Mouse (Mus musculus): ENCODE measurements around the gene Alkbh7.
A peak's percentile ranks its signal among the peaks of the same experiment; 100 is the strongest.

The Alkbh7 gene

GRCm38 (mm10) chr17:56988441-56988840 lies 8.7 kb upstream of the Alkbh7 start:
- no peak for DNase-seq (ENCODE audit: low spot score)

GRCm38 (mm10) chr17:56988921-56989430 lies 8.2 kb upstream of the Alkbh7 start:
- DNase-seq (ENCODE audit: low spot score): no peak

DNA sequence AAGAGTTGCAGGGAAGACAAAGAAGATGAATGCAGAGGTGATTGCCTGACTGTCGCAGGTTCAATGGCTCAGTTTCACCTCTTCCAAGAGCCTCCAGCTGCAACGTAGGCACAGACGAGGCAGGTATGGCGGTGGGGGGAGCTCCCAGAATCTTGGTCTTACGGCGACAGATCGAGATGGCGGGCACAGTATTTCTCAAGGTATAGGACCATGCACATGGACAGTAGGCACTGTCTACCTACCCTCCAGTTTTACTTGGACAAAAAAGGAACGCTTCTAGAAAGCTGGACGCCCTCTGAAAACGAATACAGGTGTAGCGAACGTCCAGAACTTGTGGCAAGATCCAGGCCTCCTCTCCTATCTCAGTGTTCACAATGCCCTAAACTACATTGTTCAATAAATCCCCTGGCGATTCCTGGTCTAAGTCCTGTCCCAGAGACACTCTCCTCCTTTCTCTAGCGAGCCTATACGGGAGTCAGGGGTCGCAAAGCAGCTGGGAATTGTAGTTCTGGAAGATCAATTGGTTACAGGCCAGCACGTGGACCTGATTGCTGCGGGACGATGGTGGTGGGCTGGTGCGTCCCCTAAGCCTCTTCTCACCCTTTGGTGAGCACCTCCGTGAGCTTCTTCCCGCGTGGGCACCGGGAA lies 7.5 kb upstream of the Alkbh7 start:
- no peak for DNase-seq (ENCODE audit: low spot score)

- DNase-seq (ENCODE audit: low spot score): peak; percentile 93
Observed at GRCm38 (mm10) chr17:56990115-56990746, 6.9 kb upstream of the Alkbh7 start, which contains the start of gene Clpp. Gene Clpp, plus strand, starts transcription at chr17:56990305.

DNA sequence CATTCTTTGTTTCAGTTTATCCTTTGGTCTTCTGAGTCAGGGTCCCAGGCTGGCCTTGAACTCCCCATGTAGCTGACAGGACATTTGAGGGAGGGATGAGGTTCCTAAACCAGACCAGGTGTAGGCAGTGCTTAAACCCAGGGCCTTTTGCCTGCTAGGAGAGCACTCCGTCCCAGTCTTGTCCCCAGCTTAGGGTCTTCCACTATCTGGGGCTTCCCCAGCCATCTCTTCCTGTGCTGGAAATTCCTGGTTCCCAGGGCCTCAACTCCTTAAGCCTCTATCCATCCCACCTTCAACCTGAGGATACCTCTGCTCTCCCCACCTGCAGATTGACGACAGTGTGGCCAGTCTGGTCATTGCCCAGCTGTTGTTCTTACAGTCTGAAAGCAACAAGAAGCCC lies 6.2 kb upstream of the Alkbh7 start:
- no peak for DNase-seq (ENCODE audit: low spot score)

- no peak for DNase-seq (ENCODE audit: low spot score)
Observed at GRCm38 (mm10) chr17:56995046-56995445, 2.1 kb upstream of the Alkbh7 start.

GRCm38 (mm10) chr17:56996506-56996905 lies 633 bp upstream of the Alkbh7 start:
- DNase-seq (ENCODE audit: low spot score): no peak

DNA sequence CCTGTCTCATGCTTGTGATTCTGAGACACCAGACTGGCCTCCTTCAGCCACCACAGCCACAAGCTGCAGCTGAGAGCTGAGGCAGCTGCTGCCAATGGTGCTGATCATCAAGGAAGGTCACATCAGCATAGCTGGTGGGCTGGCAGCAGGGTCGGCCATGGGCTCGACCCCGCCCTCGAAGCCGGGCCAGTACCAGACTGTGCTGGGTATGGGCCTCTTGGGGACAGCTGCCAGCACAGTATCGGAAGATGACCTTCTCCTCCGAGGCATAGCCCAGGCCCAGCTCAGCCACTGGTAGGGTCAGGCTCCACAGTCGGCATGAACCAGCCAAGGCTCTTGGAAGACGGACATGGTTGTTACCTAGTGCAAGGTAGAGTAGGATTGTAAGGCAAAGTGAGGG lies 2.3 kb downstream of the Alkbh7 start:
- DNase-seq (ENCODE audit: low spot score): no peak

GRCm38 (mm10) chr17:56999968-57000609 lies 3.0 kb downstream of the Alkbh7 start, which contains the start of gene Pspn:
Gene Pspn, minus strand, starts transcription at chr17:57000018.
- DNase-seq (ENCODE audit: low spot score): no peak

DNA sequence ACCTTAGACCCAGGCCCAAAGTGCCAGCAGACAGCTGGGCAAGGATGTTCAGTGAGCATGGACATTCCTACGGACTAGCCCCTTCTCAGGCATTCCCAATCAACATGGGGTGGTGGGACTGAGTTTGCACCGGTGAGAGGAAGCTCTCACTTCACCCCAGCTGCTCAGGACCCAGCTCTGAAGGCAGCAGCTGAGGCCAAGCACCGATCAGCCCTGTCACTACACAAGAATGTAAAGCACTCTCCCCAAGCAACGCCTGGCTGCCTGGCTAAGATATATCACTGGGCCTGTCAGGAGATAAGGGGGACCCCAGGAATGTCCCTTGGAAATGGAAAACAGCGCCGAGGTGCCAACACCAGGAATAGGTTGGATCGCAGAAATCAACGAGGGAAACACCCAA lies 4.1 kb downstream of the Alkbh7 start:
- DNase-seq (ENCODE audit: low spot score): no peak

- DNase-seq (ENCODE audit: low spot score): no peak
Observed at GRCm38 (mm10) chr17:57003994-57004393, 6.9 kb downstream of the Alkbh7 start.

DNA sequence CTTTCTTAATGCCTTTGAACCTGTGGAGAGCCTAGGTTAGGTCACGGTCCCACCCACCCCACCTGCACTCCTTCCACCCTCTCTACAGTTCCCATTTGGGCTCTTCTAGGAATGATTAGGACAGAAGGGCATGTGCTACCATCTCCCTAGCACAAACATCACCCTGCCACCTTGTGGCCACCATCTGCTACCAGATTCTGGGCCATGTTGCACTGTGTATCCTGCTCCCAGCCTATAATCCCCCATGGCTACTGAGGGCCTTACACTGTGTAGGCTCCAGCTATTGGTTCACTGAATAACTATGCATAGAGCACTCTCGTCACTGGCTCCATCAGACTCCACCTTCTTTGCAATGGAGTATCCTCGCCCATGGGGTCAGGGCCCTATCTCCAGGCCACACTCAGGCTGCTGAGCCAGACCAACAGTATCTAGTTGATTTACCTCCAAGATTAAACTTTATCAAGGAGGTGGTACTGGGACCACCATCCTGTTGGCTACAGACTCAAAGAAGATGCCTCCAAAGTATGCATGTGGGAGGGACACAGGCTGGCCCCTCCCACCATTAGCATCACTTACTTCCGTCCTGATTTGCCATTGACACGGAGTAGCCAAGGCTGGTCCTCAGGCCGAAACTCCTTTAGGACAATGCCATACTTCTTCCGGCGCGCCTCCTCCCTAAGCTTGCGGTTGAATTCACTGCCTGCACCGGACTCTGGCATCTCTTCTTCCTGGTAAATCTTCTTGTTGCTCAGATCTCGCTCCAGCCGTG lies 10.2 kb downstream of the Alkbh7 start:
- no peak for DNase-seq (ENCODE audit: low spot score)

DNA sequence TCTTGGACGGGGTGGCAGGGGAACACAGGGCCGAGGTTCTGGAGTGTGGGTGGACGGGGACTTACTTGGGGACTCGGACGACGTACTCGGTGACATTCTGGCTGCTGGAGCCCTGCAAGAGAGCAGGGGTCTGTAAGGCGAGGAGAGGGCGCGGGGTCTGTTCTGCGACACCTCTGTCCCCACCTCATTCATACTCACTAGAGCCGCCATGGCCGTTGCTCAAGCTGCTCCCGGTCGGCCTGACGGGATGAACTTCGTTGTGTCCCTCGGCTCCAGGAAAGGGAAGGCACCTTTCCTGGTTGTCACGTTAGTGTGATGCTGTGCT lies 13.7 kb downstream of the Alkbh7 start:
- DNase-seq (ENCODE audit: low spot score): no peak

DNA sequence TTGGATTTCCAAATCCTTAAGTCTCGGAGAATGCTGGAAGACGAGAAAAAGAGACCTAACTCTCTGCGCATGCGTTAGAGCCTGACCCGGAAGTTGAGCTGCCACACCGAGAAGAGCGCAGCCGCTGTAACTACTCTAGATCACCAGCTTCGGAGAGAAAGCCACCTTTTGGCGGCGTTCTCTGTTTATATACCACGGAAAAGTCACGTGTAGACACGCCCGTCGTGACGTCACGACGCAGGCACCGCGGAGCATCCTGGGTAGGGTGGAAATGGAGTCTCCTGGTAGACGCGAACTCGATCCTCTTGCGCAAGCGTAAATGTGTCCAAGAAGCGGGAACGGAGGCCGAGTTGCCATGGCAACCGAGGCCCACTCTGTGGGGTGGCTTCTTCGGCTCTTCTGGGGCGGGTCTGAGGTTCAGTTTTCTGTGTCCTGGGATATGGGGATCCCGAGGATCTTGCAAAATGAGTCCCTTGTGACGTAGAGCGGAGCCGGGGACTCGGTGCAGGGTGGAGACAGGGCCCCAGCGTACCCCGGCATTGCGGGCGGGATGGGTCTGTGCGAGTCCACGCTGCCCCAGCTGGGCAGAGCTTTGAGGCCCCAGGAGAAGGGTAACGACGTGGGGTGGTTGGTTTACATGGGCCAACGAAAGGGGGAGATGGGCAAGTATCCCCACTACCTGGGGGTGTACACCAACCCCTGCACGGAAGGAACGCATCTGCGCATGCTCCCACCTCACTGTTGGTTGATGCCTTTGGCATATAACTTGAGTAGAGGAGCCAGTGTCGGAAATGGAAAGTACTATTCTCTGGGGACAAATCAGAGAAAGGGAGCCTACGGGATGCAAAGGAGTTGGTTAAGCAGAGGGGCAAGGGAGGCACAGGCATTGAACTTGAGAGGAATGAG lies 14.3 kb downstream of the Alkbh7 start, which contains the start of the genes Gtf2f1 and Gm17949:
TSS of gene Gtf2f1 (minus strand) at position 53 of the 906 bp plus-strand sequence.
TSS of gene Gm17949 (plus strand) at position 234 of the 906 bp plus-strand sequence.
- DNase-seq (ENCODE audit: low spot score): peak; percentile 79

GRCm38 (mm10) chr17:57012245-57012795 lies 15.2 kb downstream of the Alkbh7 start:
- DNase-seq (ENCODE audit: low spot score): no peak

DNA sequence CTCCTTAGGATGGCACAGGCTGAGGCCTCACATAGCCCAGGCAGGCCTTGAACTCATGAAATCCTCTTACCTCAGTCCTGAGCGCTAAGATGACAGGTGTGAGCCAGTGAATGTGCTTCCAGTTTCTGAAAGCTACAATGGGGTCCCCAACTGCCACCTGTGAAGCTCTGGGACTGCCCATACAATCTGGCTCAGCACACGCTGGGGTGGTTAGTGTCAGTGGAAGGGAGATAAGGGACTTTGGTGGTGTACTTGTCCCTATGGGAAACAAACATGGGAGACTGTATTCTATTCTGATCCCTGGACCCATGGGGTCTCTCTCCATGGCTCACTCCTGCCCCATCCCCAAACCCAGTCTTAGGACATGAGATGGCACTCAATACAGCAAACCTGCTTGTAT lies 22.6 kb downstream of the Alkbh7 start:
- DNase-seq (ENCODE audit: low spot score): peak; percentile 21

- no peak for DNase-seq (ENCODE audit: low spot score)
Observed at GRCm38 (mm10) chr17:57020960-57021359, 23.8 kb downstream of the Alkbh7 start.

DNA sequence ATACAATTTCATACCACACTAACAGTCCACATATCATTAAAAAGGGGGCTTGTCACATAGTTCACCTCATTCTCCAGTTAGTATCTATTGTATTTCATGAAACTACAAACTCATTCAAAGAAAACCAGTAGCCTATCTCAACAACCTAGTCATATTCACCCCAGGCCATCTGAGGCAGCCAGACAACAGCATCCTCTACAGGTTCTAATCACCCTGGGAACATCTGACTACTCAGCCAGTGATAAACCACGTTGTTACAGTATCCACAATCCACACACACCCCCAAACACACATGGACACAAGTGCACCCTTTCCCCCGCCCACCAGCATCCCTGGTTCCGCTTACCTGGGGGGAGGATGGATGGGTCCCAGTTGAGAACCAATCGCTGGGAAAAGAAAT lies 30.3 kb downstream of the Alkbh7 start:
- no peak for DNase-seq (ENCODE audit: low spot score)

DNA sequence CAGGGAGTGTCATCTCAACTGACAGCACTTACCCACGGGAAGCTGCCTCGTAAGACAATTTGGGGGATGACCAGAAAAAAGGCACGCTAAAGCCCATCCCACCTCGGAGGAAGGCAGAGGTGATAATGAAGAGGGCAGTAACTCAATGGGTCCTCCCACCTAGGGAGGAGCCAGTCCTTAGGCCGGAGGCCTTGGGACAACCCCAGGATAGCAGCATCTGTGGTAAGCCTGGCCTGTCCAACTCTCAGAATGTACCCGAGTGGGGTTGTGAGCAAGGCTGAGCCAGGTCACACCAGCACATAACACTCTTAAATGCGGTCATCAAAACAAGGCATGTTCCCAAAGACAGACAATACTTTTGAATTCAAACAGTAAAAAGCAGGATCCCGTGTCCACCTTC lies 32.6 kb downstream of the Alkbh7 start:
- DNase-seq (ENCODE audit: low spot score): peak; percentile 49

DNA sequence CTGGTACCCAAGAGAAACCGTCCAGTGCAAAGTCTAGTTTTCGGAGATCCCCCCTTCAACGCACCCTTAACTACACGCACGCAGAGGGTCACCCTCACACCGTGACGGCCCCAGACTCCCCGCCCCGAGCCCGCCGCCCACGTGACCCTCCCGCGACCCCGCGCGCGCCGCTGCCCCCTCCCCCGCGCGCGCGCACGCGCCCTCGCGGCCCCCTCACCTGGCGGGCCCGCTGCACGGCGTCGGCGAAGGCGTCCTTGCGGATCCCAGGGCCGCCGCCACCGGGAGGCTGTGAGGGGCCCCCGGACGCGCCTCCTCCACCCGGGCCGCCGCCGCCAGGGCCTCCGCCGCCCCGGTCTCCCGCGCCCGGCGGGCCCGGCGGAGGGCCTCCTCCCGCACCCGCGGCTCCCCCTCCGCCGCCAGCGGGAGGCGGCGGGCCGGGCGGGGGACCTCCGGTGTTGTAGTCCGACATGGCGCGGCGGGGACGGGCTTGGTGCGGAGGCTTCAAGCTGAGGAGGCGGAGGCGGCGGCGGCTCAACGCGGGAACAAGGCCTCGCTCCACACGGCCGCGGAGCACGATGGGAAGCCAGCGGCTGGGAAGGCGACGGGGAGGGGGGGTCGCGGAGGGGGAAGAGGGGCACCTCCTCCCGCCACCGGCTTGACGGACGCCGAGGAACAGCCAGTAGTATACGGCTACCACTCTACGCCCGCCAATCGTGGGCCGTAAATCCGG lies 34.0 kb downstream of the Alkbh7 start, which contains the start of gene Khsrp:
TSS of gene Khsrp (minus strand) at position 592 of the 730 bp plus-strand sequence.
- DNase-seq (ENCODE audit: low spot score): no peak
